Mouse (Mus musculus) ovary, postnatal 14 days (tissue): Measurements from ENCODE around the gene Map2.

Experiments used
- DNase-seq: peaks from one replicate; pipeline ENCODE4 v3.0.0; 2022; ENCODE audit warnings: low spot score

Map2 gene

GRCm38 (mm10) chr1:66175041-66175665 is at the start of gene Map2:
Map2 (plus strand) TSS chr1:66175273.
- DNase-seq, result peak; percentile 60

GRCm38 (mm10) chr1:66133014-66133413 is 42.1 kb upstream of the Map2 start:
- DNase-seq, result no peak

- no peak for DNase-seq
These were observed 39.7 kb upstream of the Map2 start for GRCm38 (mm10) chr1:66135324-66135723.

GRCm38 (mm10) chr1:66140686-66141085 is 34.4 kb upstream of the Map2 start:
- no peak for DNase-seq

- no peak for DNase-seq
These were observed 29.9 kb upstream of the Map2 start for GRCm38 (mm10) chr1:66145180-66145579.

GRCm38 (mm10) chr1:66148825-66149514 is 26.1 kb upstream of the Map2 start:
- DNase-seq, result no peak

GRCm38 (mm10) chr1:66150806-66151205 is 24.3 kb upstream of the Map2 start:
- no peak for DNase-seq

GRCm38 (mm10) chr1:66157135-66157534 is 17.9 kb upstream of the Map2 start:
- DNase-seq, result no peak

GRCm38 (mm10) chr1:66157589-66157988 is 17.5 kb upstream of the Map2 start:
- DNase-seq, result no peak

GRCm38 (mm10) chr1:66164648-66165047 is 10.4 kb upstream of the Map2 start:
- DNase-seq, result no peak

GRCm38 (mm10) chr1:66168722-66169121 is 6.4 kb upstream of the Map2 start:
- no peak for DNase-seq

GRCm38 (mm10) chr1:66172127-66172526 is 2.9 kb upstream of the Map2 start:
- no peak for DNase-seq

GRCm38 (mm10) chr1:66173630-66174029 is 1.4 kb upstream of the Map2 start:
- no peak for DNase-seq

- DNase-seq, result no peak
These were observed 1.2 kb downstream of the Map2 start for GRCm38 (mm10) chr1:66176012-66176837.

- DNase-seq, result no peak
These were observed 1.7 kb downstream of the Map2 start for GRCm38 (mm10) chr1:66176838-66177105.

- DNase-seq, result no peak
These were observed 2.6 kb downstream of the Map2 start for GRCm38 (mm10) chr1:66177489-66178170.

- no peak for DNase-seq
These were observed 12.1 kb downstream of the Map2 start for GRCm38 (mm10) chr1:66187016-66187681.

- no peak for DNase-seq
These were observed 17.3 kb downstream of the Map2 start for GRCm38 (mm10) chr1:66192401-66192800.

GRCm38 (mm10) chr1:66192891-66193290 is 17.8 kb downstream of the Map2 start:
- DNase-seq, result no peak

GRCm38 (mm10) chr1:66195040-66195726 is 20.1 kb downstream of the Map2 start:
- no peak for DNase-seq

GRCm38 (mm10) chr1:66196240-66196639 is 21.2 kb downstream of the Map2 start:
- no peak for DNase-seq
